Mouse (Mus musculus): ENCODE measurements around the gene Gng12.
A peak's percentile ranks its signal among the peaks of the same experiment; 100 is the strongest.
"Not testable (repeated sequence)": the region's sequence is repeated elsewhere in the genome, so short reads cannot be mapped to it uniquely, and the experiment has no call there.

Gng12 gene

GRCm38 (mm10) chr6:66896119-66896920 is at the start of gene Gng12:
Gene Gng12 (plus strand): TSS chr6:66896397.
- peak; percentile 89 for DNase-seq

GRCm38 (mm10) chr6:66848936-66849335 is 47.3 kb upstream of the Gng12 start:
- no peak for DNase-seq

- no peak for DNase-seq
Measured at GRCm38 (mm10) chr6:66856236-66856635, 40.0 kb upstream of the Gng12 start.

GRCm38 (mm10) chr6:66858356-66858755 is 37.8 kb upstream of the Gng12 start:
- no peak for DNase-seq

GRCm38 (mm10) chr6:66859391-66859790 is 36.8 kb upstream of the Gng12 start:
- no peak for DNase-seq

- no peak for DNase-seq
Measured at GRCm38 (mm10) chr6:66864463-66864862, 31.7 kb upstream of the Gng12 start.

GRCm38 (mm10) chr6:66866295-66866694 is 29.9 kb upstream of the Gng12 start:
- no peak for DNase-seq

- DNase-seq, result not testable (repeated sequence)
Measured at GRCm38 (mm10) chr6:66877048-66877447, 19.1 kb upstream of the Gng12 start.

GRCm38 (mm10) chr6:66890349-66891158 is 5.6 kb upstream of the Gng12 start:
- DNase-seq, result no peak

GRCm38 (mm10) chr6:66893950-66894349 is 2.2 kb upstream of the Gng12 start:
- no peak for DNase-seq

GRCm38 (mm10) chr6:66894999-66895398 is 1.2 kb upstream of the Gng12 start:
- DNase-seq, result no peak

- DNase-seq, result peak; percentile 54
Measured at GRCm38 (mm10) chr6:66896921-66897645, 886 bp downstream of the Gng12 start.

GRCm38 (mm10) chr6:66897994-66898393 is 1.8 kb downstream of the Gng12 start:
- DNase-seq, result no peak

- DNase-seq, result no peak
Measured at GRCm38 (mm10) chr6:66901926-66902325, 5.7 kb downstream of the Gng12 start.

GRCm38 (mm10) chr6:66903206-66903605 is 7.0 kb downstream of the Gng12 start:
- no peak for DNase-seq

- no peak for DNase-seq
Measured at GRCm38 (mm10) chr6:66903720-66904119, 7.5 kb downstream of the Gng12 start.

- DNase-seq, result no peak
Measured at GRCm38 (mm10) chr6:66906244-66906643, 10.0 kb downstream of the Gng12 start.

GRCm38 (mm10) chr6:66908327-66908973 is 12.3 kb downstream of the Gng12 start:
- DNase-seq, result no peak

GRCm38 (mm10) chr6:66910493-66911435 is 14.6 kb downstream of the Gng12 start:
- DNase-seq, result no peak

- DNase-seq, result no peak
Measured at GRCm38 (mm10) chr6:66913355-66913754, 17.2 kb downstream of the Gng12 start.

GRCm38 (mm10) chr6:66915592-66915991 is 19.4 kb downstream of the Gng12 start:
- no peak for DNase-seq

GRCm38 (mm10) chr6:66917032-66917431 is 20.8 kb downstream of the Gng12 start:
- DNase-seq, result no peak

Data from retina, postnatal 1 day (tissue).